Mouse (Mus musculus) ES-CJ7 (cell line): ENCODE measurements around the gene Rph3a.
A peak's percentile ranks its signal among the peaks of the same experiment; 100 is the strongest.

Experiments
- DNase-seq: peaks from one replicate; pipeline ENCODE4 v3.0.0; 2011; ENCODE audit warnings: low read depth, low spot score

The Rph3a gene

DNA sequence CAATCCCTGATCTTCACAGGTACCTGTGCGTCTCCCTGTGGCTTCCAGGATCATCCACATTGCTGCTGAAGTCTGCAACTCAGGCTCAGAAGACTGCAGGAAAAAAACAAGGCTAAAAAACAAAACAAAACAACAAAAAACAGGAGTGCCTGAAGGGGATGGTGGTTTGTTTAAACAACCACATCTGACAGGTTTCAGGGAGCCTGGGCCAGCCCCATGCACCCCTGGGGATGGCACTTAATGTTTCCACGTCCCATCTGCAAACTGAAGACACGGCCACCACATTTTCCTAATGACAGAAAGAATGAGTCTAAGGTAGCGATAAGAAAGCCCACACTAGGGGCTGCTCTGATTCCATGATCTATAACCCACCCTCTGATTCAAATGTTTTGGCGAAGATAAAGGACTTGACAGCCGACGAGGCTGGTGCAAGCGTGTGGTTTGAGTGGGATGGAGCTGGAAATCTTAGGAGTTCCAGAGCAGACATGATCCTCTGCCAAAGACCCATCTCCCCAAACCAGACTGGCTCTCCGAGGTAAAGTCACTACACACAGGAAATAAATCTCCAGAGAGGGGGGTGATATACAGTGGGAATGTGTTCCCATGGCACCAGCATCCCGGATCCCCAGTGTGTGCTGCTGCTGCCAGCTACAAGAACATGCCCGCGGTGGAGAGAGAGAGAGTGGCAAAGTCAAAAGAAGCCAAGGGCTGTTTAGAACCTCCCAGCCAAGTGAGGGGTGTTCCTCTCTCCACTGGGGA lies at the start of gene Rph3a:
Rph3a (minus strand) TSS at position 282 of the 759 bp plus-strand sequence.
- no peak for DNase-seq

DNA sequence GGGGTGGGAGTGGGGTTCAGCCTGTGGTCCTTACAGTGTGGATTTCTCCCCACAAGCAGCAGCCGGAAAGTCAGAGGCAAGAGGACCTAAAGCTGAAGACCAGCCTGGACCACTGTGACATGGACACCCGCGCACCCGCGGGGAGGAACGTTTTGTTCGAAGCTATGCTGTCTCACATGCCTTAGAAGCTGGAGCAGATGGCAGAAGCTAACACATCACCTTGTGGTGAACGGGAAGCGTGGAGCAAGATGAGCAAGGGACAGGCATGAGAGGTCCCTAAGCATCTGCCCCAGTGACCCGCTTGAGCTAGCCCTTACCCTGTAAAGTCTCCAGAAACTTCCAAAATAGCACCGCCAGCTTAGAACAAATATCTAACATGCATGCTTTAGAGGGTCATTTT lies 48.4 kb upstream of the Rph3a start:
- DNase-seq: no peak

DNA sequence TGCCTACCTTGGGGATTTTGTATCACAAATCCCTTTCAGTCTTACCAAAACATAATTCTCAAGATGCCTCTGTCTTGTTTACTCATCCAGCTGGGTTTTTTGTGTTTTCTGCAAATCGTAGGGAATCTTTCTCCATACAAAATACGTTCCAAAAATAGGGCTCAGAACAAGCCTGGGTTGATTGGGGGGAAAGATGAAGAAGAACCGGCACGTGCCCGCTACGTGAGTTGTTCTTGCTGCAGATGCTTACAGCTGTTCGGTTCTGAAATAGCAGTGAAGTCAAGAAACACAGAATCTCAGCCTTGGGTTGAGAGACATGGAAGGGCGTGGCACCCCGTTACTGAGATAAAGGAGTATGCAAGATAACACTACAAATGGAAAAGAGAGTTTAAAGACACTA lies 44.0 kb upstream of the Rph3a start:
- no peak for DNase-seq

DNA sequence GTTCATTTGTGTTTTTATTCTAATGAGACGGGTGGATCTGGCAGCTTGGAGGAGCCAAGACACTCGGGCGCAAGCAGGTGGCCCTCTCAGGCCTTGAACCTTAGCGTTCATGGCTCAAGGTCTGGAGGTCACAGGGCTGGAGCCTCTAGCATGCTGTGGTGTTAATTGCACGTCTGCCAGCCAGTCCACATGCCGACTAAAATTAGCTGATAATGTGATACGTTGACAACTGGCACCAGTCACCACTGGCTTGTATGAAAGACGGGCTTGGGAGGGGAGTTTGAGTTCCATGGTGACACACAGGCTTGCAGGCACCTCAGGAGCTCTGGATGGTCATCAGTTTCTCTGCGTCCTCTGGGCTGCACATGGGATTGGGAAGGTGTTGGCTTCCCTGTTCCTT lies 31.9 kb upstream of the Rph3a start:
- DNase-seq: no peak

DNA sequence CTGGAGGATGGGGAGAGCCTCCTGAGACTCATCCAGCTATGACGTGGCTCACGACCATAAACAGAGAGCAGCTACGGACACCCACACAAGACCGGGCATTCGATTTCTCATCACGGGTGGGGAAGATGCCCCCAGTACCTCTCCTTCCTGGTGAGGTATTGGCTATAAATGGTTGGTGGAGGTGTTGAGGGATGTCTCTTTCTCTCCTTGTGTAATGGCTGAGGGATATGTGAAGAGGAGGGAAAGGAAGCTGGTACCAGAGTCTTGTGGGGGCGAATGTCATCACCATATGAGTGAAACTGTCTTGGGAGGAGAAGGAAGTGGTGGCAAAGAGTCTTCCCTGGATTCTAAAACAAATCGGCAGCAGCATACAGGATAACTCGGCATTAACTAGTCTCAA lies 29.6 kb upstream of the Rph3a start:
- DNase-seq: no peak

DNA sequence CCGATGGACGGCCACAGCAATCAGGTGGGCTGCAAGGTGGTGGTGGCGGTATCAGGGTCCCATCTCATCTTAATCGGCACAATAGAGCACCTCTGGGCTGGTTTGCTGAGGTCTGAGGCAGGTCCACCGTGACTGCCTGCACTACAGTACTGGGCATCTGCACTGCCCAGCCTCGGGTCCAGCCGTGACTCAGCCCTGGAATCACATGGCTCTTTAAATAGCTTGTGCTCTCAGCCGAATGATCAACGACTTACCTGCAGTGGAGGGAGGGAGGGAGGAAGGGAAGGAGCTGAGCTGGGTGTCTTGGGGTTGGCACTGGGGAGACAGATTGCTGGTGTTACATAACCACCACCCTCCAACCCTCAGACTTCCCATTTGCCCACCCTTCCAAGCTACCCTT lies 20.3 kb upstream of the Rph3a start:
- DNase-seq: no peak

DNA sequence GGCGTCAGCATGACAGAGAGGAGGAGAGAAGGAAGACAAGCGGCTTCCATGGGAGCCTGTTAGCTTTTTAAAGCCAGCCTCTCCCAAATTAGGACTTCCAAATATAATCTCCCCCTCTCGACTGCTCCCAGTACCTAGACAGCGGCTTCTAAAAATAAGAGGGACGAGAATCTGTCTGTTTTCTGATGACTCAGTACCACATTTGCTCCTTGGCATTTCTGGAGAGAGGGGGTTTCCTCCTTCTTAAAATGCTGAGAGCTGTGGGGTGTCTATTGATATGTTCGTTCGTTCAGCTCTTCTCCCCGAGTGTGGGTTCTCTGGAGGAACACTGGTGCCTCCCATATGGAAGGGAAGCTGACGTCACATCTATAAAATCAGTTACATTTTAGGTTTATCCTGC lies 9.6 kb upstream of the Rph3a start:
- DNase-seq: no peak

DNA sequence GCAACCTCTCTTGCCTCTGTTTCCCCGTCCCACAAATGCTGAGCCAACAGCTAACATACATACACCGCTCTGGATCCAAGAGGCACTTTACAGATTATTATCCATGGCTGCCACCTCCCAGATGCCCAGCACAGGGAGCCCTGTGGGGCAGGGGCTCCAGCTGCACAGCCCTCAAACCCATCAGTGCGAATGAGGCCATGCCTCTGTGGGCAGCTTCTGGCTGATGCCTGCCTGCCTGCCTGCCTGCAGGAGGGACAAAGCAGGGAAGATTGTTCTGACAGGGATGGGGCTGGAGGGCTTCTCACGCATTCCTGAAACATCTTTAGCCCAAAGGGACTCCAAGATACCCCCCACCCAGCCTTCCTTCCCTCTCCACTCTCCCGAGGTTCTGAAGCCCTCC lies 7.8 kb upstream of the Rph3a start:
- no peak for DNase-seq

DNA sequence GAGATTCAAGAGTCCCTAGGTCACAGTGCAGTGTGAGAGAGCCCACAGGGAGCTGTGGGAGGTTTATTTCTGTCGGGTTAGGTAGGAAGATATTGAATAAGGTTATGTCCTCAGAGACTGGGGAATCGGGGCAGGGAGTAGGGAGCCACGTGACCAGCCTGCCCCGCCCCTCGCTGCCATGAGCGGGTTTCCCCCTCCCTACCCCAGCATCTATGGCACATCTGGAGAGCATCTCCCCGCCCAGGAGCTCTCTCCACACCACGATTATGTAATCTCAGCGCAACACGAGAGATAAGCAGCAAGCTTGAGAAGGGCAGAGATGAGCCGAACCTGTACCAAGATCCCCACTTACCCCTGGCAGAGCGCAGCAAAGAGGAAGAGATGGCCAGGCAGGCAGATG lies 6.5 kb upstream of the Rph3a start:
- no peak for DNase-seq

DNA sequence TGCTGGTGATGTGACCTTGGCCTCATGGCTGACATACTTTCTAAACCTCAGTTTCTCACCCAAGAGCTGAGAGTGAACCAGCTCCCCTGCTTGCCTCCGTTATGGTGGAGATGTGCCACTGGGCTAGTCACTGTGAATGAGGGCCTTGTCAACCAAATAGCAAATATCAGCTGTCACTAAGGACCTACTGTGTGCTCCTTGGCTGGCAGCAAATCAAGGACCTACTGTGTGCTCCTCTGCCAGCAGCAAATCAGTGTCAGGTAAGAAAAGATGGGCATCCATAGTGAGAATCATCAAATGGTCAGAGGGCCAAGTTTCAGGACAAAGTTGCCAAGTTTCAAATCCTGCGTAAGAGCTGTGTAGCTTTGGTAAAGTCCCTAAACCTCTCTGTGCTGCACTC lies 4.6 kb upstream of the Rph3a start:
- DNase-seq: no peak

DNA sequence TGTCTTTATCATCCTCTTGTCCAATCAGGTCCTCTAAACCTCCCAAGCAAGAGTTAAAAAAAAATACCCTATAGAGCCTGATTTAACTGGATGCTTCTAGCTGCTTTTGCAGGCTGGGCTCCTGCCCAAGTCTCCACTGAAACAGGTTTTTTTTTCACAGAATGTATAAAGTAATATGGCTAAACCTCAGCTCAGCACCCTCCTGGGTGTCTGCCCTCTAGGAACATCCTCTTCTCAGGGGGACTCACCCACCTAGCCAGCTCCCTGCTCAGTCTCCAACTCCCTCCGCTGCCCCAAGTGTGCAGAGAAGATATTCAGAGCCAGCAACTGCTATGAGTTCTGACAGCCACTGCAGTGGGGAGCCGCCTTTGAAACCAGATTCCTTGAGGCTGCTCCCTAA lies 2.1 kb upstream of the Rph3a start:
- no peak for DNase-seq

DNA sequence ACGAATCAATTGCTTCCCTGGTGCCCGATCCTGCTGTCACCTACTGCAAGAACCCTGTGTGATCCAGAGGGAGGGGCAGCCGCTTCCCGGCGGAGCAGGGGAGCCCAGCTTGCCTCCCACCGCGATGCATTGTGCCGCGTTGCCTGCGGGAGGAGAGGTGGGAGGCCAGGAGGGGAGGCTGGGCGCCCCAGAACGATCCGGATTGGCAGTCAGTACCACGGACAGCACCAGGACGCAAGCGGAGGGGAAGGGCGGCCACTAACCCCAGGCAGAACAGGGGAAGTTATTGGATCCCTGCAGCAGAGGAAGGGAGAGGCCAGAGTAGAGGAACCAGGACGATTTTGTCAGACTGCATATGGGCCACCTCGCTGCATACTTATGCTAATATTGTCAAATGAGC lies 486 bp downstream of the Rph3a start:
- peak; percentile 85 for DNase-seq

DNA sequence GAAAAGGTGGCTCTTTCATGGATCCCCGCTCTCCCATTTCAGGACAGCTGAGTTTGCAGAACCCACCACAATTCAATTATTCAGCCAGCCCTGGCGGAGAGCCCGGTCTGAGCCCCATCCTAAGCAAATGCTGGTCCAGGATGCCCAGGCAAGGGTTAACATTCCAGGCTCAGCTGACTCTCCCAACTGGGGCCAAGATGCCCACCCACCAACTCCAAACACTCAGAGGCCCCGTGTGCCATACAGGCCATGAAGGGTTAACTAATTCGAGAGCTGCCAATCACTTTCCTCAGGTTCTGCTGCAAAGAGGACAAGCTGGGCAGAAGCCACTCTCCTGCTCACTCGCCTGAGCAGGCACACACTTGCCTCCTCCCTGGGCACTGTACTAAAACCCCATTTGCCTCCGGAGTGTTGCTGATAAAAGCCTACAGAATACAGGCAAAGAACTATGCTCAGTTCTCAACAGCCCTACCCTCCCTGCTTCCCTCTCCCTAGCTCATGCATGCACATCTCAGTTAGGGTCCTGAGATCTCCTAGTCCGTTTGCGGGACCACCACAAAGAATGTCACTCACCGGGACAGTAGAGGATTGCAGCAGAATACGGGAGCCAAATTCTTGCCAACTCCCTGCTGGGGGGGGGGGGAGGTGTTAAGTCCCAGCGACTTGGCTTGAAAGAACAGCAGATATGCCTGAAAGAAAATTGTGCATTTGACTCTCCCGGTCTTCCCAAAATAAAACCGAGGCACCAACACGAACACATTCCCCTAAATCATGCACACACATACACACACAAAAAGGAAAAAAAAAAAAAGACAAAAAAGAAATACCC lies 1.3 kb downstream of the Rph3a start:
- DNase-seq: no peak

DNA sequence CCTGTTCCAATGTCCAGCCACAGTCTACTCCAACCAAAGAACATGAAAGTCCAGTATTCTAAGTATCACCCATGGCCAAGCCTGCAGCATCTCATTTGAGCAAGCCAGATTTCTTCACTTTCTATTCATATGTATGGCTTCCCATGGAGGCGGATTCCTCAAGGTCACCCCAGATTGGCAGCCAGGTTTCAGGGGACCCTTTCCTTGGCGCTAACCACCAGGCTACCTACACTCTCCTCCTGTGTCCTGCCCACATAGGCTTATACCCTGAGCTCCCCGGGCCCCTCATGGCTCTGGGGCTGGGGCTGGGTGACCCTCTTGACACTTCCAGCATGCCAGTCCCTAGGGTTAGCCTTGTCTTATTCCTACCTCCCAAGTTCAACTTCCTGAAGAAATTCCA lies 2.3 kb downstream of the Rph3a start:
- no peak for DNase-seq

DNA sequence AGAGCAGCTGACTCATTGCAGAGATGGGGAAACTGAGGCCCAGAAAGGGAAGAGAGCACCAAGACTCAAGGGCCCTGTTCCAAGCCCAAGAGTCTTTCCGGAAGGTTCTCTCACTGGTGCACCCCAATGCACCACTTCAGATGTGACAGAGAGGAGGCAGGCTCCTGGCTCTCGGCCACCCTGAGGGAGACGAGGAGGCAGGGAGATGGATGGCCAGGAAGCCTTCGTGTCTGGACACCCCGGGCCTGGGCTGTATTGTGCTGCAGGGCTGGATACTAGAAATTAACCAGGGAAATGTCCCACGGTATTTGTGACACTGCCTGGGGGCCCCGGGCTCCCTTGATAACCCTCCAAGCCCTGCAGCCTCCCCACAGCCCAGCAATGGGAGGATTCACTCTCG lies 2.8 kb downstream of the Rph3a start:
- DNase-seq: no peak

DNA sequence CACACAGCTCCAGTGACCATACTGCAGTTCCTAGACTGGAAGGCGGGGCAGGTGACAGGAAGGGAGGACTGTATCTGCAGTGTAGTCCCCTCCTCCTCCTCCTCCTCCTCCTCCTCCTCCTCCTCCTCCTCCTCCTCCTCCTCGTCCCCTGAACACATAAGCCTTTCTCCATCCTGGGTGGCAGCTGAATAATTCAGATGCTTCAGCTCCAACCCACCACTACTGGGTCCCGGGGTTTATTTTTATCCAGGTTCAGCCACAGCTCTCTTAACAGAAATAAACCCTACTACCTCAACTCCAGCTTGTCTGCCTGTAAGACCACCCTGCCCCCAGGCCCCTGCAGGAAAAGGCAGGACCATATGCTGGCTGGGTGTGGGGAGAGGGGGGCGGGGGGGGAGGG lies 3.7 kb downstream of the Rph3a start:
- DNase-seq: no peak

DNA sequence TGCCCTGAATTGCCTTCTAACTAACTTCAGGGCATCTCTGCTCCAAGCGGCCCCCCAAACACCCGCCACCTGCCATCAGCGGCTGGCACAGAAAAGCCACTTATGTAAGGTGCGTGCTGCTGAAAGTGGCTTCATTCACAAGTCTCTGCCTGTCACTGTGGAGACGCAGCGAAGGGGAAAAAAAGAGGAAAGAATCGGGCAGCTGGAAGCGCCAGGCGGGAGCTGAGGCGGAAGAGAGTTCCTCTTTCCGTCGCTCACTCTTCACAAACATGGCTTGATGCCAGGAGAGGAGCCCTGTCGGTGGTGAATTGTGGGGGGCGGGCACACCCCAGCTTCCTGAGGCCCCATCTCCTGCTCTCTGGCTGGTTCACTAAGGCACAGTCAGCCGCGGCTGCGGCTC lies 6.1 kb downstream of the Rph3a start:
- no peak for DNase-seq

DNA sequence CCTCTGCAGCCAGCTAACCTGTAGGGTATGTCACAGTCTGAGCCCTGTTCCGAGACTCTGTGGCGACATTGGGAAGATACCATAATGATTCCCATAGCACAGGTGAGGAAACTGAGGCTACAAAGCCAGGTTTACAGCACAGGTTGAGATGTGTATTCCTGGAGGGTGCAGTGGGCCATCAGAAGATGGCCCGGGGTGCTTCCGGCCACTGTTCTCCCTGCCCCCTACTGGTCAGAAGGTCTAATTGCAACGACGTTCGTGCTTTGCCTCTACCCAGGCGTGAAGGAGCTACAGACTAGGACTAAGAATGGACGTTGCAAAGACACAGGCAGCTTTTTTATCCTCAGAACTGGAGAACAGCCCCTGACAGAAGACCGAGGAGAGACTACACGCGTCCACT lies 10.3 kb downstream of the Rph3a start:
- DNase-seq: peak; percentile 52

DNA sequence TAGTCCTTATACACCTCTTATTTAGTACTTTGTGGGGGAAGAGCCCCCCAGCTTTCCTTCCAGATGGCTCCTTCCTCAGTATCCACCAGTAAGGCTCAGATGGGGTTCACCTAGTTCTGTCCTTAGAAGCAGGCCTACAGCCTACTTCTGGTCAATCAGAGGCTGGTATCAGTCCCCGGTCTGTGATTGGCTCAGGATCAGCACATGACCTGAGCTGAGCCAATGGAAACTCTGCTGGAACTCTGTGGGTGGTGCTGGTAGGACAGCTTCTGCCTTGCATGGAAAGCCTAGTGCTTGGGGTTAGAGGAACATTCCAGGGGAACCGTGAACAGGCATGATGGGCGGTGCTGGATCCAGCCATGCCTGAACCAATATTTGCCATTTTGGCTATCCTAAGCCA lies 21.5 kb downstream of the Rph3a start:
- peak; percentile 40 for DNase-seq

DNA sequence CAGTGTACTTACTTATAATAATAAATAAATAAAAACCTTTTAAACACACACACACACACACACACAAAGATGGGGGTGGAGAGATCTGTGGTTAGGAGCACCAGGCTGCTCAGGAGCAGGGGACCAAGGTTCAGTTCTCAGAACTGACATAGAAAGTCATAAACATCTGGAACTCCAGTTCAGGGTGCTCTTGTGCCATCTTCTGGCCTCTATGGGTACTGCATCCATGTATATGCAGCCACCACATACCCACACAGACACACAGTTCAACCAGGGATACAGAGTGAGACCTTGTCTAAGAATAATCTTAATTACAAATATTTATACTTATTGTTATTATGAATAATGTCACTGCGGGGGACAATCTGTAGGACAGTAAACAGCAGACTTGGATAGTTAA lies 26.9 kb downstream of the Rph3a start:
- DNase-seq: peak; percentile 68

DNA sequence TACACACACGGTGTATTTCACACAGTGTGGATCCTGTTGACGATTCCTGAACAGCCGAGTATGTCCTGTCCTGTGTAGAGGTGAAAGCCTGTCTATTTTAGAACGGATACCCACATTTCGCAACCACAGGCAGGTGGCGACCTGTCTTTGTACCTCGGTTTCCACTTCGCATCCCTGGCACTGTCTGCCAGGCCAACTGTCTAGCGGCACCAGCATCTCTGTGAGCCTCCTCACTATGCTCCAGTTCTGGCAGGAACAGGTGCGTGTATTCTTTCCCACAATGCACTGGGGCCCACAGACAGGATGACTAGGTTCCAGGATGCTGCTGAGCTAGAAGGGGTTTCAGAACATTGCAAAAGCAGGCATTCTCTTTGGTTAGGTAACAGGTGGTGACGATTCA lies 28.7 kb downstream of the Rph3a start:
- DNase-seq: no peak

DNA sequence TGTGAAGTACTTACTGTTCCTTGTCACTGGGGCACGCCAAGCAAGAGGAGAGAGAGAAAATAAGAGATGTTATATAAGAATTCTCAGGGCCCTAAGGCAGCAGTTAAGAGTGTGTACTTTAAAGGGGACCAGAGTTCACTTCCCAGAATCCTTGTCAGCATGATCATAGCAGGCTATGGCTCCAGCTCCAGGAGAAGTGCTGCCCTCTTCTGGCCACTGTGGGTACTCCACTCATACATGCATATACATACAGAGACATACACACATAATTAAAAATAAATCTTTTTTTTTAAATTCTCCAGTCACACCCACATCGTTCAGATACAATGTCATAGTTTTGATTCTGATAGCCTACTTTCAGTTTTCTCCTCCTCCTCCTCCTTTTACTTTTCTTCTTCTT lies 29.8 kb downstream of the Rph3a start:
- DNase-seq: peak; percentile 31

DNA sequence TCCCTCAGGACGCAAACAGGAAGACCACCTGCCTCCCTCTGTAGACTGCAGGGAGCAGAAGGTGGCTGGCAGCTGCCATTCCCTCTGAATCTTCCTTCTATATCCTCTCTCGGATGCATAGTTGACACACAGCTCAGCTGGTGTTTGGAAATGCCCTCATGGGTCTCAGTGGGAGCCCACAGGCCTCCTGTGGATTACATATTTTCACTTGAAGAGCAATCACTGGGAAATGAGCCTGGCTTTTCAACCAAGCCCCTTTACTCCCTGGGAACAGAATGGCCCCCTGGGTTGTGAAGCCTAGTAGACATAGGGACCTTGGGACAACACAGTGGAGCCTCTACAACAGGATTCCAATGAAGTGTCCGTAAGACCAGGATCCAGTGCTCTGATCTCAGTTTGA lies 33.8 kb downstream of the Rph3a start:
- DNase-seq: peak; percentile 10
